Mouse (Mus musculus): ENCODE data around the gene Sost.
"Not testable (repeated sequence)": the region's sequence is repeated elsewhere in the genome, so short reads cannot be mapped to it uniquely, and the experiment has no call there.

Sost gene

GRCm38 (mm10) chr11:101966965-101967614 is at the start of gene Sost:
Gene Sost, minus strand, starts transcription at chr11:101967015.
- DNase-seq (ENCODE audit: low read depth): no peak

- no peak for DNase-seq (ENCODE audit: low read depth)
Measured at GRCm38 (mm10) chr11:102016136-102016535, 49.3 kb upstream of the Sost start.

- no peak for DNase-seq (ENCODE audit: low read depth)
Measured at GRCm38 (mm10) chr11:102015472-102015871, 48.7 kb upstream of the Sost start.

- DNase-seq (ENCODE audit: low read depth): no peak
Measured at GRCm38 (mm10) chr11:102013201-102013600, 46.4 kb upstream of the Sost start.

GRCm38 (mm10) chr11:102011510-102011909 is 44.7 kb upstream of the Sost start:
- no peak for DNase-seq (ENCODE audit: low read depth)

GRCm38 (mm10) chr11:102010140-102010539 is 43.3 kb upstream of the Sost start:
- DNase-seq (ENCODE audit: low read depth): no peak

GRCm38 (mm10) chr11:102008954-102009637 is 42.3 kb upstream of the Sost start:
- DNase-seq (ENCODE audit: low read depth): no peak

GRCm38 (mm10) chr11:102008372-102008771 is 41.6 kb upstream of the Sost start:
- DNase-seq (ENCODE audit: low read depth): no peak

GRCm38 (mm10) chr11:102006688-102007087 is 39.9 kb upstream of the Sost start:
- DNase-seq (ENCODE audit: low read depth): no peak

- no peak for DNase-seq (ENCODE audit: low read depth)
Measured at GRCm38 (mm10) chr11:102006271-102006670, 39.5 kb upstream of the Sost start.

- no peak for DNase-seq (ENCODE audit: low read depth)
Measured at GRCm38 (mm10) chr11:102004251-102004650, 37.4 kb upstream of the Sost start.

GRCm38 (mm10) chr11:101999466-101999865 is 32.7 kb upstream of the Sost start:
- DNase-seq (ENCODE audit: low read depth): no peak

GRCm38 (mm10) chr11:101998258-101998657 is 31.4 kb upstream of the Sost start:
- no peak for DNase-seq (ENCODE audit: low read depth)

- DNase-seq (ENCODE audit: low read depth): no peak
Measured at GRCm38 (mm10) chr11:101995938-101996337, 29.1 kb upstream of the Sost start.

GRCm38 (mm10) chr11:101994100-101994499 is 27.3 kb upstream of the Sost start:
- peak; percentile 60 for DNase-seq (ENCODE audit: low read depth)

GRCm38 (mm10) chr11:101992411-101992810 is 25.6 kb upstream of the Sost start:
- DNase-seq (ENCODE audit: low read depth): no peak

- no peak for DNase-seq (ENCODE audit: low read depth)
Measured at GRCm38 (mm10) chr11:101991813-101992212, 25.0 kb upstream of the Sost start.

GRCm38 (mm10) chr11:101990244-101990643 is 23.4 kb upstream of the Sost start:
- DNase-seq (ENCODE audit: low read depth): no peak

- DNase-seq (ENCODE audit: low read depth): no peak
Measured at GRCm38 (mm10) chr11:101986913-101987312, 20.1 kb upstream of the Sost start, which contains the start of gene Dusp3. Gene Dusp3, minus strand, starts transcription at chr11:101987013.

- peak; percentile 65 for DNase-seq (ENCODE audit: low read depth)
Measured at GRCm38 (mm10) chr11:101985990-101986389, 19.2 kb upstream of the Sost start.

GRCm38 (mm10) chr11:101985450-101985849 is 18.6 kb upstream of the Sost start:
- not testable (repeated sequence) for DNase-seq (ENCODE audit: low read depth)

- peak; percentile 58 for DNase-seq (ENCODE audit: low read depth)
Measured at GRCm38 (mm10) chr11:101984054-101985025, 17.5 kb upstream of the Sost start, which contains the start of gene Cfap97d1. Gene Cfap97d1, plus strand, starts transcription at chr11:101984279.

Data from c-Kit-positive CD71-positive TER-119-negative erythroid progenitor cells, embryonic 14.5 days (primary cell).